Mouse (Mus musculus): ENCODE data around the gene Slc1a5. TPM values are rescaled to one million over a fixed set of nuclear protein-coding genes. Genes with fewer than 3 reads are reported as not detected.

The Slc1a5 gene
- polyA plus RNA-seq, 1 experiment = 113 TPM

DNA sequence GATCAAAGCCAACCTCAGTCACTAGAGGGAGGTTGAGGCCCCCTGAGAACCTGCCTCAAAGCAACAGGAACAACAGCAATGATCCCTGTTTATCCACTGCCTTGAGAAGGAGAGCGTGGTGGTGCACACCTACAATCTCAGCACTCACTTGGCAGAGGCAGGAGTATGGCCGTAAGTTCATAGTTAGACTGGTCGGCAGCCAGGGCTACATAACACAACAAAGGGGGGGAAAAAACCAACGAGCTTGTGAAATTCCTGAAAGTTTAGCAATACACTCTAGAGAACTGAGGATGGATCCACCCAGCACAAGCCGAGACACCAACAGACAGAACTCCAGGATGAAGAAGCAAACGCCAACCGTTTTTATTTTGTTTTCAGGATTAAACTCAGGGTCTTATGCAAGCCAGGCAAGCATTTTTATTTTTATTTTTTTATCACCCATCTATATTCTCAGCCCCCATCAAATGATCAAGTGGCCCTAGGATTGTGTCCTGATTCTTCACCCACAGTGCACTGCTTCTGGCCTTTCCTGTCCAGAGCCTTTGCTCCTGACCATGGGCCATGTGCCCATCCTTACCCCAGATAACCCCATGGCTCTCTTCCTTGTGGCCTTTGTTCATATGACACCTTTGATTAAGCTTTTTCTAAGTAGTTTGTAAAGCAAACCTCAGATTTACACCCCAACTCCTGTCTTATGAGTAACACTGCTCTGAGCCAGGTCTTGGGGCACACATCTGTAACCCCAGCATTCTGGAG lies 17.5 kb upstream of the Slc1a5 start:
- no peak overlapping the region for H3ac ChIP-seq (ENCODE audit: control insufficient read depth, insufficient read length)
- TF ChIP-seq SRF (IDR thresholded peaks at IDR 0.05; ENCODE audit: control insufficient read depth, insufficient read length, low read depth) = no peak
- no peak for TF ChIP-seq MYOD1 (IDR thresholded peaks at IDR 0.05; ENCODE audit: control insufficient read depth in 1 of 3, insufficient read length in 2 of 3, low read depth in 2 of 3)
- TF ChIP-seq TCF12 (IDR thresholded peaks at IDR 0.05; ENCODE audit: insufficient read depth, poor library complexity, severe bottlenecking) = no peak
- TF ChIP-seq MYOG (IDR thresholded peaks at IDR 0.05; ENCODE audit: control insufficient read depth in 1 of 3, insufficient read depth in 1 of 3, insufficient read length in 2 of 3, low read depth in 2 of 3) = no peak
- TF ChIP-seq USF1 (IDR thresholded peaks at IDR 0.05; ENCODE audit: low read depth) = no peak
- no peak for TF ChIP-seq POLR2A (IDR thresholded peaks at IDR 0.05; ENCODE audit: insufficient read length, low read depth)
- TF ChIP-seq TCF3 (IDR thresholded peaks at IDR 0.05; ENCODE audit: insufficient read length, low read depth) = no peak
- no peak for TF ChIP-seq REST (IDR thresholded peaks at IDR 0.05; ENCODE audit: insufficient read depth, insufficient read length)
- TF ChIP-seq MAX (IDR thresholded peaks at IDR 0.05; ENCODE audit: low read depth) = no peak
- TF ChIP-seq POLR2AphosphoS2 (IDR thresholded peaks at IDR 0.05; ENCODE audit: insufficient read length, low read depth) = no peak
- no peak for TF ChIP-seq E2F4 (IDR thresholded peaks at IDR 0.05; ENCODE audit: insufficient read depth)
- no peak for TF ChIP-seq CEBPB (IDR thresholded peaks at IDR 0.05; ENCODE audit: insufficient read depth, poor library complexity, severe bottlenecking)
- H3K4me3 ChIP-seq = no peak overlapping the region
- no peaks in the 10 kb centered on the region for H3K27me3 ChIP-seq (ENCODE audit: control insufficient read depth, insufficient read depth, insufficient read length)
- no peaks in the 10 kb centered on the region for H3K36me3 ChIP-seq (ENCODE audit: control insufficient read depth, insufficient read depth)
- no peak overlapping the region for H3K4me2 ChIP-seq (ENCODE audit: low read depth)
- H3K79me2 ChIP-seq (ENCODE audit: control insufficient read depth, insufficient read depth) = no peaks in the 10 kb centered on the region

DNA sequence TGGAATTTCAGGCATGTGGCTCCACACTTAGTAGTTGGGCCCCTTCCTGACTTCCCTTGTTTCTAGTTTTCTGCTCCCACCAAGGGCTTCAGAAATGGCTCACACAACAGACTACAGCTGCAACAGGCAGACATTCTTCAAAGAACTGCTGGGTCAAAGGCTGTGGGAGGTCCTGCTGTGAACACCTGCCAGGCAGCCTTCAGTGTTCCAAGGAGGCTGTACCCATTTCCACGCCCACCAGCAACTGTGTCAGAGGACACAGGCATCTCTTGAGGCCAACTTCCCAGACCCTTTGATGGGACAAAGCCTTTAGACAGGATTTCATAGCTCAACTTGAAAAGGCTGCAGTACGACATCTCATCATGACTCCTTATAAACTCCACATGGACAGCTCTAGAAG lies 14.7 kb upstream of the Slc1a5 start:
- Histone ChIP-seq H3K27me3 (ENCODE audit: control insufficient read depth, insufficient read depth, insufficient read length) (no peaks in the 10 kb centered on the region), H3K36me3 (ENCODE audit: control insufficient read depth, insufficient read depth) (no peaks in the 10 kb centered on the region), H3ac (ENCODE audit: control insufficient read depth, insufficient read length) (no peak overlapping the region), H3K4me3 (no peak overlapping the region), H3K79me2 (ENCODE audit: control insufficient read depth, insufficient read depth) (no peaks in the 10 kb centered on the region), H3K4me2 (ENCODE audit: low read depth) (no peak overlapping the region)
- TF ChIP-seq CEBPB (IDR thresholded peaks at IDR 0.05; ENCODE audit: insufficient read depth, poor library complexity, severe bottlenecking) = no peak
- no peak for TF ChIP-seq TCF12 (IDR thresholded peaks at IDR 0.05; ENCODE audit: insufficient read depth, poor library complexity, severe bottlenecking)
- TF ChIP-seq USF1 (IDR thresholded peaks at IDR 0.05; ENCODE audit: low read depth) = no peak
- no peak for TF ChIP-seq TCF3 (IDR thresholded peaks at IDR 0.05; ENCODE audit: insufficient read length, low read depth)
- TF ChIP-seq SRF (IDR thresholded peaks at IDR 0.05; ENCODE audit: control insufficient read depth, insufficient read length, low read depth) = no peak
- no peak for TF ChIP-seq REST (IDR thresholded peaks at IDR 0.05; ENCODE audit: insufficient read depth, insufficient read length)
- TF ChIP-seq E2F4 (IDR thresholded peaks at IDR 0.05; ENCODE audit: insufficient read depth) = no peak
- no peak for TF ChIP-seq MAX (IDR thresholded peaks at IDR 0.05; ENCODE audit: low read depth)
- TF ChIP-seq POLR2A (IDR thresholded peaks at IDR 0.05; ENCODE audit: insufficient read length, low read depth) = no peak
- peak in 2 of 3 experiments; percentile 44 for TF ChIP-seq MYOD1 (IDR thresholded peaks at IDR 0.05; ENCODE audit: control insufficient read depth in 1 of 3, insufficient read length in 2 of 3, low read depth in 2 of 3)
- no peak for TF ChIP-seq POLR2AphosphoS2 (IDR thresholded peaks at IDR 0.05; ENCODE audit: insufficient read length, low read depth)
- TF ChIP-seq MYOG (IDR thresholded peaks at IDR 0.05; ENCODE audit: control insufficient read depth in 1 of 3, insufficient read depth in 1 of 3, insufficient read length in 2 of 3, low read depth in 2 of 3) = peak in 1 of 3 experiments; percentile 60

DNA sequence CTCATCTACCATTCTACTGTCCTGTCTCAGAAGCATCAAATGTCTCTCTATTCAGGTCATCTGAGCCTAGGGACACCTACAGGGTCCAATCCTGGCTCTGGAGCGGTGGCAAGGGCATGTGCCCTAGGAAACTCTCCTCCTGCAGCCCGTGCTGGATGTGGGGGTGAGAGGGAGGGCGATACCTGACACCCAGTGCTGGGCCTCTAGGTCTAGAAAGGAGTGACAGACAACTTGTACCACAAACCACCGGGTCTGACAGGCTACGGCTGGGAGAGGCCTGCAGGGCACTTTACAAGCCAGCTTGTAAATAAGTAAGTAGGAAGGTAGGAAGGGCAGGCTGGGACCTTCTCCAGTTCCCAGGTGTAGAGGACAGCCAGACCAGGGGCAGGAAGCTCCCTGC lies 5.3 kb upstream of the Slc1a5 start:
- Histone ChIP-seq H3K4me3 (no peak overlapping the region), H3K4me2 (ENCODE audit: low read depth) (no peak overlapping the region), H3ac (ENCODE audit: control insufficient read depth, insufficient read length) (no peak overlapping the region), H3K36me3 (ENCODE audit: control insufficient read depth, insufficient read depth) (no peaks in the 10 kb centered on the region), H3K79me2 (ENCODE audit: control insufficient read depth, insufficient read depth) (no peaks in the 10 kb centered on the region), H3K27me3 (ENCODE audit: control insufficient read depth, insufficient read depth, insufficient read length) (no peaks in the 10 kb centered on the region)
- TF ChIP-seq TCF12 (IDR thresholded peaks at IDR 0.05; ENCODE audit: insufficient read depth, poor library complexity, severe bottlenecking) (no peak), POLR2AphosphoS2 (IDR thresholded peaks at IDR 0.05; ENCODE audit: insufficient read length, low read depth) (no peak), MYOD1 (IDR thresholded peaks at IDR 0.05; ENCODE audit: control insufficient read depth in 1 of 3, insufficient read length in 2 of 3, low read depth in 2 of 3) (no peak), REST (IDR thresholded peaks at IDR 0.05; ENCODE audit: insufficient read depth, insufficient read length) (no peak), MYOG (IDR thresholded peaks at IDR 0.05; ENCODE audit: control insufficient read depth in 1 of 3, insufficient read depth in 1 of 3, insufficient read length in 2 of 3, low read depth in 2 of 3) (no peak), SRF (IDR thresholded peaks at IDR 0.05; ENCODE audit: control insufficient read depth, insufficient read length, low read depth) (no peak), MAX (IDR thresholded peaks at IDR 0.05; ENCODE audit: low read depth) (no peak), POLR2A (IDR thresholded peaks at IDR 0.05; ENCODE audit: insufficient read length, low read depth) (no peak), TCF3 (IDR thresholded peaks at IDR 0.05; ENCODE audit: insufficient read length, low read depth) (no peak), USF1 (IDR thresholded peaks at IDR 0.05; ENCODE audit: low read depth) (no peak), E2F4 (IDR thresholded peaks at IDR 0.05; ENCODE audit: insufficient read depth) (no peak), CEBPB (IDR thresholded peaks at IDR 0.05; ENCODE audit: insufficient read depth, poor library complexity, severe bottlenecking) (no peak)

DNA sequence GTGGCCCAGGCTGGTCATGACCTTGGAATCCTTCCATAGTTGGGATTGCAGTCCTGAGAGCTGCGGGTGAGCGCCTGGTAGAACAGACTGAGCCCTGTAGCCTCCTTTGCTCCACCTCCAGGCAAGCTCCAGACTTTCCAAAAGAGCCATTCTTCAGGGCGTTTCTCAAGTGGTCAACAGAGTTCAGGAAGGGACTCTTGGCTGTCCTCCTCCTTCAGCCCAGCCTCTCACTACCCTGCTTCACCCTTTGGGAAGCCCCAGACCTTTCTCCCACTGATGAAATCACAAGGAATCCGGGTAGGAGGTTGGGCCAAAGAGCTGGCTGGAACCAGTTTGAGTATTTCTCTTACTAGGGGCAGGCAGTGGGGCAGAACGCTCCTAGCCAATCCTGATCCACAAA lies 1.1 kb upstream of the Slc1a5 start:
- H3K27me3 ChIP-seq (ENCODE audit: control insufficient read depth, insufficient read depth, insufficient read length) = no peaks in the 10 kb centered on the region
- peaks cover 37% of the 10 kb centered on the region for H3K79me2 ChIP-seq (ENCODE audit: control insufficient read depth, insufficient read depth)
- no peaks in the 10 kb centered on the region for H3K36me3 ChIP-seq (ENCODE audit: control insufficient read depth, insufficient read depth)
- TF ChIP-seq TCF12 (IDR thresholded peaks at IDR 0.05; ENCODE audit: insufficient read depth, poor library complexity, severe bottlenecking) (no peak), MAX (IDR thresholded peaks at IDR 0.05; ENCODE audit: low read depth) (no peak), MYOD1 (IDR thresholded peaks at IDR 0.05; ENCODE audit: control insufficient read depth in 1 of 3, insufficient read length in 2 of 3, low read depth in 2 of 3) (no peak), USF1 (IDR thresholded peaks at IDR 0.05; ENCODE audit: low read depth) (no peak), MYOG (IDR thresholded peaks at IDR 0.05; ENCODE audit: control insufficient read depth in 1 of 3, insufficient read depth in 1 of 3, insufficient read length in 2 of 3, low read depth in 2 of 3) (no peak), E2F4 (IDR thresholded peaks at IDR 0.05; ENCODE audit: insufficient read depth) (no peak), POLR2A (IDR thresholded peaks at IDR 0.05; ENCODE audit: insufficient read length, low read depth) (no peak), TCF3 (IDR thresholded peaks at IDR 0.05; ENCODE audit: insufficient read length, low read depth) (no peak), REST (IDR thresholded peaks at IDR 0.05; ENCODE audit: insufficient read depth, insufficient read length) (no peak), POLR2AphosphoS2 (IDR thresholded peaks at IDR 0.05; ENCODE audit: insufficient read length, low read depth) (no peak), CEBPB (IDR thresholded peaks at IDR 0.05; ENCODE audit: insufficient read depth, poor library complexity, severe bottlenecking) (no peak), SRF (IDR thresholded peaks at IDR 0.05; ENCODE audit: control insufficient read depth, insufficient read length, low read depth) (no peak)
- no peak overlapping the region for H3K4me2 ChIP-seq (ENCODE audit: low read depth)
- H3ac ChIP-seq (ENCODE audit: control insufficient read depth, insufficient read length) = no peak overlapping the region
- no peak overlapping the region for H3K4me3 ChIP-seq

Data from myocyte (in vitro differentiated cells).